Mouse (Mus musculus) embryonic facial prominence, embryonic 10.5 days (tissue): Measurements from ENCODE around the gene Camta1. TPM values are rescaled to one million over a fixed set of nuclear protein-coding genes. Genes with fewer than 3 reads are reported as not detected.

ENCODE experiments used
- DNase-seq: peaks from one replicate; pipeline ENCODE4 v3.0.0-alpha.2; 2017; ENCODE audit warnings: low spot score
- H3K27ac ChIP-seq: fragments of 300-500 bp; sonication (generic); replicated peaks from 2 replicates; pipeline ENCODE4 v1.5.1; 2016; ENCODE audit warnings: mild to moderate bottlenecking
- H3K27me3 ChIP-seq: fragments of 300-500 bp; sonication (generic); replicated peaks from 2 replicates; pipeline ENCODE4 v1.6.1; 2016; ENCODE audit warnings: low read depth, mild to moderate bottlenecking; ENCODE audit not compliant: poor library complexity, severe bottlenecking
- H3K36me3 ChIP-seq: fragments of 300-500 bp; sonication (generic); replicated peaks from 2 replicates; pipeline ENCODE4 v1.6.1; 2016; ENCODE audit warnings: mild to moderate bottlenecking, moderate library complexity
- H3K4me1 ChIP-seq: fragments of 300-500 bp; sonication (generic); 2 replicates; pipeline ENCODE4 v1.6.1; 2016
- H3K4me3 ChIP-seq: fragments of 300-500 bp; sonication (generic); 2 replicates; pipeline ENCODE4 v1.5.1; 2016; ENCODE audit warnings: mild to moderate bottlenecking, moderate library complexity
- H3K9me3 ChIP-seq: fragments of 300-500 bp; sonication (generic); 2 replicates; pipeline ENCODE4 v1.6.1; 2016; ENCODE audit warnings: mild to moderate bottlenecking
- WGBS: fragments of 180-500 bp; shearing (Covaris S2); methylation state at CpG from one replicate; pipeline ENCODE4 v1.1.7; 2016; 5-methylcytosine and 5-hydroxymethylcytosine counted together
- polyA plus RNA-seq: library from polyadenylated mRNA; unstranded; fragments of >200 nt; fragmentation: Nextera tagmentation; extraction: Ambion mirVana; gene quantifications from 2 replicates; pipeline ENCODE4 v1.2.1, GENCODE M21; 2016

Camta1 gene
- polyA plus RNA-seq, 1 experiment from 2014 or later, result 110 TPM

- Histone ChIP-seq H3K4me3 (no peak overlapping the region), H3K27me3 (no peaks in the 10 kb centered on the region), H3K9me3 (no peaks in the 10 kb centered on the region), H3K27ac (no peak overlapping the region), H3K36me3 (no peaks in the 10 kb centered on the region), H3K4me1 (peaks cover 21% of the 10 kb centered on the region)
- WGBS, result 78% methylated on average over 20 of the region's 20 CpGs
- DNase-seq, result no peak
Observed at GRCm38 (mm10) chr4:151741249-151742137, 120.2 kb downstream of the Camta1 start.

GRCm38 (mm10) chr4:151739348-151739956, 122.2 kb downstream of the Camta1 start:
- DNase-seq, result no peak
- Histone ChIP-seq H3K9me3 (no peaks in the 10 kb centered on the region), H3K27me3 (no peaks in the 10 kb centered on the region), H3K4me1 (peaks cover 23% of the 10 kb centered on the region), H3K4me3 (no peak overlapping the region), H3K36me3 (no peaks in the 10 kb centered on the region), H3K27ac (no peak overlapping the region)
- WGBS, result 87% methylated on average over 12 of the region's 12 CpGs

GRCm38 (mm10) chr4:151738875-151739274, 122.8 kb downstream of the Camta1 start:
- no peak for DNase-seq
- Histone ChIP-seq H3K4me1 (peaks cover 23% of the 10 kb centered on the region), H3K9me3 (no peaks in the 10 kb centered on the region), H3K36me3 (no peaks in the 10 kb centered on the region), H3K4me3 (no peak overlapping the region), H3K27ac (no peak overlapping the region), H3K27me3 (no peaks in the 10 kb centered on the region)
- WGBS, result 82% methylated on average over 11 of the region's 11 CpGs

- H3K36me3 ChIP-seq, result no peaks in the 10 kb centered on the region
- H3K4me1 ChIP-seq, result peaks cover 22% of the 10 kb centered on the region
- H3K27me3 ChIP-seq, result no peaks in the 10 kb centered on the region
- H3K9me3 ChIP-seq, result no peaks in the 10 kb centered on the region
- 87% methylated on average over 5 of the region's 5 CpGs for WGBS
- no peak overlapping the region for H3K27ac ChIP-seq
- H3K4me3 ChIP-seq, result no peak overlapping the region
- no peak for DNase-seq
Observed at GRCm38 (mm10) chr4:151738280-151738679, 123.4 kb downstream of the Camta1 start.

GRCm38 (mm10) chr4:151732668-151733067, 129.0 kb downstream of the Camta1 start:
- H3K27ac ChIP-seq, result no peak overlapping the region
- no peaks in the 10 kb centered on the region for H3K9me3 ChIP-seq
- 73% methylated on average over 10 of the region's 10 CpGs for WGBS
- no peak overlapping the region for H3K4me3 ChIP-seq
- H3K36me3 ChIP-seq, result no peaks in the 10 kb centered on the region
- peaks cover 20% of the 10 kb centered on the region for H3K4me1 ChIP-seq
- no peak for DNase-seq
- no peaks in the 10 kb centered on the region for H3K27me3 ChIP-seq

GRCm38 (mm10) chr4:151730037-151730759, 131.5 kb downstream of the Camta1 start:
- Histone ChIP-seq H3K27me3 (no peaks in the 10 kb centered on the region), H3K27ac (no peak overlapping the region), H3K9me3 (no peaks in the 10 kb centered on the region), H3K36me3 (no peaks in the 10 kb centered on the region), H3K4me1 (peaks cover 30% of the 10 kb centered on the region), H3K4me3 (no peak overlapping the region)
- no peak for DNase-seq
- WGBS, result 73% methylated on average over 4 of the region's 4 CpGs

- DNase-seq, result no peak
- Histone ChIP-seq H3K9me3 (no peaks in the 10 kb centered on the region), H3K27ac (no peak overlapping the region), H3K4me3 (no peak overlapping the region), H3K27me3 (no peaks in the 10 kb centered on the region), H3K36me3 (no peaks in the 10 kb centered on the region), H3K4me1 (peaks cover 27% of the 10 kb centered on the region)
- 85% methylated on average over 4 of the region's 4 CpGs for WGBS
Observed at GRCm38 (mm10) chr4:151729116-151729515, 132.6 kb downstream of the Camta1 start.

- Histone ChIP-seq H3K4me3 (no peak overlapping the region), H3K4me1 (peaks cover 26% of the 10 kb centered on the region), H3K9me3 (no peaks in the 10 kb centered on the region), H3K36me3 (no peaks in the 10 kb centered on the region), H3K27me3 (no peaks in the 10 kb centered on the region), H3K27ac (no peak overlapping the region)
- 90% methylated on average over 11 of the region's 11 CpGs for WGBS
- DNase-seq, result no peak
Observed at GRCm38 (mm10) chr4:151728391-151729065, 133.1 kb downstream of the Camta1 start.

- Histone ChIP-seq H3K4me1 (peaks cover 11% of the 10 kb centered on the region), H3K4me3 (no peak overlapping the region), H3K27me3 (no peaks in the 10 kb centered on the region), H3K36me3 (no peaks in the 10 kb centered on the region), H3K27ac (no peak overlapping the region), H3K9me3 (no peaks in the 10 kb centered on the region)
- 68% methylated on average over 2 of the region's 2 CpGs for WGBS
- no peak for DNase-seq
Observed at GRCm38 (mm10) chr4:151726396-151726795, 135.3 kb downstream of the Camta1 start.

- H3K4me3 ChIP-seq, result no peak overlapping the region
- no peaks in the 10 kb centered on the region for H3K9me3 ChIP-seq
- peaks cover 20% of the 10 kb centered on the region for H3K4me1 ChIP-seq
- no peak for DNase-seq
- no peak overlapping the region for H3K27ac ChIP-seq
- no peaks in the 10 kb centered on the region for H3K36me3 ChIP-seq
- H3K27me3 ChIP-seq, result no peaks in the 10 kb centered on the region
Observed at GRCm38 (mm10) chr4:151724897-151725296, 136.8 kb downstream of the Camta1 start.

GRCm38 (mm10) chr4:151720722-151721467, 140.8 kb downstream of the Camta1 start:
- Histone ChIP-seq H3K4me1 (peaks cover 38% of the 10 kb centered on the region), H3K36me3 (no peaks in the 10 kb centered on the region), H3K27me3 (no peaks in the 10 kb centered on the region), H3K4me3 (no peak overlapping the region), H3K27ac (no peak overlapping the region), H3K9me3 (no peaks in the 10 kb centered on the region)
- no peak for DNase-seq
- WGBS, result 81% methylated on average over 15 of the region's 15 CpGs
